Mouse (Mus musculus): ENCODE measurements around the gene Gm45062. TPM values are rescaled to one million over a fixed set of nuclear protein-coding genes. Genes with fewer than 3 reads are reported as not detected.

The Gm45062 gene
- total and polyA plus RNA-seq, 3 experiments, result 2.7 to 4.1 (median 3.2) TPM

DNA sequence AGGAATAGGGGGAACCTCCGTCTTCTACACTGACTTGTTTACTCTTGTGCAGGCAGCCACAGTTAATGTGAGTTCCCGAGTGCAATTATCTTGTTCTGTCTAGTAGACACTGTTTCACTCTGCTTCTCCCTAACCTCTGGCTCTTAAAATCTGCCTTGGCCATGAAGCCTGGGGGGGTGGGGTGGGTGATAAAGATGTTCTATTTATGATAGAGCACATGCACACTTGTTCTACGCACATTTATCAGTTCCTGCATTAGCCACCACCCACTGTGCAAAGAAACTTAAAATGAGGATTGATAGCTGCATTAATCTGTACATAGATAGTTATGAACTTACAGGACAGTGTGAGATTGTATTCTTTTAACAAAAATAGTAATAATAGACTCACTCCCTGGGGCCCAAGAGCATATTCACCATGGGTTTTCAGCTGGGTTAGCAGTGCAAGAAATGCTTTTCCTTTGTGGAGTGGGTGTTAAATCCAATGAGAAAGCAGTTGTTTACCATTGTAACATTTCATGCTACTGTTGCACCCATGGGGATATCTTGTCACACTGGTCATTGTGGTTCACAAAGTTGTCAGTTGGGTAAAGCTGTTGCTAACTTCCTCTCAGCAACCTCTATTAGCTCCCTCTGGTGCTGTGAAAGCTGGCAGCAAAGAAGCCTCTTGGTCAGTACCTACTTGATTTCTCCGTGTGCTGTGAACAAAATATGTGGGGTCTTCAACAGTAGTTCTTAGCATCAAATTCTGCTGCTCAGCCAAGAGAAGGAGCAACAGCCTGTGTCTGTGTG, 272.0 kb downstream of the Gm45062 start:
- Histone ChIP-seq H3K4me2 (ENCODE audit: insufficient read depth, low read depth, poor library complexity, severe bottlenecking) (no peak overlapping the region), H3K9me3 (replicated peaks; ENCODE audit: low read length) (no peaks in the 10 kb centered on the region), H3K27me3 (replicated peaks) (no peaks in the 10 kb centered on the region), H3K9ac (ENCODE audit: insufficient read depth, low read depth) (no peak overlapping the region), H3K4me1 (ENCODE audit: control insufficient read depth in 1 of 2, insufficient read depth in 2 of 2) (peaks cover 0 to 4% of the 10 kb centered on the region in 2 experiments; a peak in 1 of 4 replicates), H3K4me3 (replicated peaks in 1 of 3; ENCODE audit: low read depth in 2 of 3, low read length in 2 of 3, poor library complexity in 1 of 3) (no peak overlapping the region), H3K36me3 (replicated peaks in 1 of 2; ENCODE audit: control insufficient read depth in 1 of 2, insufficient read depth in 1 of 2, low read length in 1 of 2) (no peaks in the 10 kb centered on the region), H3K79me2 (replicated peaks; ENCODE audit: control insufficient read depth, extremely low read depth, insufficient read depth, poor library complexity, severe bottlenecking) (no peaks in the 10 kb centered on the region), H3K27ac (ENCODE audit: insufficient read depth, low read depth) (no peak overlapping the region)
- DNase-seq (ENCODE audit: extremely low read depth), result no peak
- TF ChIP-seq TCF12 (IDR thresholded peaks at IDR 0.05; ENCODE audit: low read depth, low read length), result no peak
- TF ChIP-seq ETS1 (conservative IDR thresholded peaks at IDR 0.05; ENCODE audit: low read depth, low read length), result no peak
- TF ChIP-seq MAZ (IDR thresholded peaks at IDR 0.05; ENCODE audit: low read depth, low read length), result no peak
- TF ChIP-seq ZKSCAN1 (IDR thresholded peaks at IDR 0.05; ENCODE audit: borderline replicate concordance, low read depth, low read length), result no peak
- no peak for TF ChIP-seq E2F4 (IDR thresholded peaks at IDR 0.05; ENCODE audit: insufficient replicate concordance, low read depth, low read length)
- TF ChIP-seq NELFE (IDR thresholded peaks at IDR 0.05; ENCODE audit: low read depth, low read length), result no peak
- no peak for TF ChIP-seq MAX (IDR thresholded peaks at IDR 0.05; ENCODE audit: low read length)
- TF ChIP-seq JUN (IDR thresholded peaks at IDR 0.05; ENCODE audit: insufficient read depth, low read depth, low read length), result no peak
- TF ChIP-seq CHD1 (IDR thresholded peaks at IDR 0.05; ENCODE audit: low read depth, low read length), result no peak
- TF ChIP-seq GABPA (IDR thresholded peaks at IDR 0.05; ENCODE audit: insufficient replicate concordance, low read depth, low read length), result no peak
- no peak for TF ChIP-seq ZC3H11A (IDR thresholded peaks at IDR 0.05; ENCODE audit: low read depth, low read length)
- TF ChIP-seq BHLHE40 (IDR thresholded peaks at IDR 0.05; ENCODE audit: low read depth, low read length), result no peak
- no peak for TF ChIP-seq HCFC1 (IDR thresholded peaks at IDR 0.05; ENCODE audit: low read depth, low read length)
- TF ChIP-seq MXI1 (IDR thresholded peaks at IDR 0.05; ENCODE audit: low read depth, low read length), result no peak
- TF ChIP-seq SMC3 (IDR thresholded peaks at IDR 0.05; ENCODE audit: low read depth, low read length), result no peak
- no peak for TF ChIP-seq POLR2A (IDR thresholded peaks at IDR 0.05; ENCODE audit: low read depth, low read length)
- no peak for TF ChIP-seq CTCF (conservative IDR thresholded peaks at IDR 0.05 in 1 of 2, IDR thresholded peaks at IDR 0.05 in 1 of 2; ENCODE audit: low read depth in 2 of 2, low read length in 2 of 2)
- dilution Hi-C loops (cut with MboI; ENCODE audit: extremely low pct_ligation_motif_present, extremely low pct_unique_long_range_greater_than_20kb, low sequenced_read_pairs), result no loop called here
- in situ Hi-C loops (cut with MboI; ENCODE audit: low pct_ligation_motif_present, low pct_unique_long_range_greater_than_20kb, low sequenced_read_pairs), result no loop called here

DNA sequence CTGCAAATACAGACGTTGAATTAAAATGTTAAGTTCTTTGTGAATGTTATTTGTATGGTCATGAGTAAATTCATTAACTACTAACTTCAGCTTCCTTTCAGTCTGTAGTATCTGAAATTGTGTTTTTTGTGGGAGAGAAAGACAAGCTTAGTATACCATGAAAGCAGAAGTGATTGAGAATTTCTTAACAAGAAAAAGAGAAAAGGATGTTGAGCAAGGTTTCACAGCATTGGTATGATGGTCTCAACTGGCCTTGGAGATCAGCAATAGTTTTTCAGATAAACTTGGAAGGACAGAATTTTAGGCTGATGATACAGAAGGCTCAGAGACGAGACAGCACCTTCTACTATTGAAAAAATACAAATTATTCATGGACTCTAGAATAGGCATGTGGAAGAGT, 277.7 kb downstream of the Gm45062 start:
- no peak overlapping the region for H3K9ac ChIP-seq (ENCODE audit: insufficient read depth, low read depth)
- H3K9me3 ChIP-seq (replicated peaks; ENCODE audit: low read length), result no peaks in the 10 kb centered on the region
- in situ Hi-C loops (cut with MboI; ENCODE audit: low pct_ligation_motif_present, low pct_unique_long_range_greater_than_20kb, low sequenced_read_pairs), result no loop called here
- no peak overlapping the region for H3K4me3 ChIP-seq (replicated peaks in 1 of 3; ENCODE audit: low read depth in 2 of 3, low read length in 2 of 3, poor library complexity in 1 of 3)
- DNase-seq (ENCODE audit: extremely low read depth), result no peak
- dilution Hi-C loops (cut with MboI; ENCODE audit: extremely low pct_ligation_motif_present, extremely low pct_unique_long_range_greater_than_20kb, low sequenced_read_pairs), result no loop called here
- no peaks in the 10 kb centered on the region for H3K27me3 ChIP-seq (replicated peaks)
- no peak overlapping the region for H3K4me2 ChIP-seq (ENCODE audit: insufficient read depth, low read depth, poor library complexity, severe bottlenecking)
- TF ChIP-seq CTCF (conservative IDR thresholded peaks at IDR 0.05 in 1 of 2, IDR thresholded peaks at IDR 0.05 in 1 of 2; ENCODE audit: low read depth in 2 of 2, low read length in 2 of 2) (no peak), SMC3 (IDR thresholded peaks at IDR 0.05; ENCODE audit: low read depth, low read length) (no peak), CHD1 (IDR thresholded peaks at IDR 0.05; ENCODE audit: low read depth, low read length) (no peak), JUN (IDR thresholded peaks at IDR 0.05; ENCODE audit: insufficient read depth, low read depth, low read length) (no peak), USF2 (conservative IDR thresholded peaks at IDR 0.05; ENCODE audit: low read depth, low read length) (no peak), MEF2A (IDR thresholded peaks at IDR 0.05; ENCODE audit: borderline replicate concordance, low read depth, low read length) (no peak), MAFK (IDR thresholded peaks at IDR 0.05; ENCODE audit: insufficient replicate concordance, low read length) (no peak), ZKSCAN1 (IDR thresholded peaks at IDR 0.05; ENCODE audit: borderline replicate concordance, low read depth, low read length) (no peak), RCOR1 (conservative IDR thresholded peaks at IDR 0.05; ENCODE audit: low read depth, low read length) (no peak), EP300 (IDR thresholded peaks at IDR 0.05; ENCODE audit: low read length) (no peak), USF1 (IDR thresholded peaks at IDR 0.05; ENCODE audit: low read depth, low read length) (no peak), TCF12 (IDR thresholded peaks at IDR 0.05; ENCODE audit: low read depth, low read length) (no peak), ELF1 (IDR thresholded peaks at IDR 0.05; ENCODE audit: low read depth, low read length) (no peak), NELFE (IDR thresholded peaks at IDR 0.05; ENCODE audit: low read depth, low read length) (no peak), MAZ (IDR thresholded peaks at IDR 0.05; ENCODE audit: low read depth, low read length) (no peak), MYC (IDR thresholded peaks at IDR 0.05; ENCODE audit: low read depth, low read length) (no peak), ZNF384 (IDR thresholded peaks at IDR 0.05; ENCODE audit: low read depth, low read length) (no peak), GABPA (IDR thresholded peaks at IDR 0.05; ENCODE audit: insufficient replicate concordance, low read depth, low read length) (no peak), ETS1 (conservative IDR thresholded peaks at IDR 0.05; ENCODE audit: low read depth, low read length) (no peak), POLR2A (IDR thresholded peaks at IDR 0.05; ENCODE audit: low read depth, low read length) (no peak)
- H3K4me1 ChIP-seq (ENCODE audit: control insufficient read depth in 1 of 2, insufficient read depth in 2 of 2), result peaks cover 0 to 4% of the 10 kb centered on the region in 2 experiments; a peak in 2 of 4 replicates
- H3K79me2 ChIP-seq (replicated peaks; ENCODE audit: control insufficient read depth, extremely low read depth, insufficient read depth, poor library complexity, severe bottlenecking), result no peaks in the 10 kb centered on the region
- no peaks in the 10 kb centered on the region for H3K36me3 ChIP-seq (replicated peaks in 1 of 2; ENCODE audit: control insufficient read depth in 1 of 2, insufficient read depth in 1 of 2, low read length in 1 of 2)
- no peak overlapping the region for H3K27ac ChIP-seq (ENCODE audit: insufficient read depth, low read depth)
